ENCODE assay signal across 15 mouse cellular contexts in genomic region chr3:100850468-100850867, GRCm38 (mm10). TPM values are rescaled to one million over a fixed set of nuclear protein-coding genes. Genes with fewer than 3 reads are reported as not detected.
"Had no signal": no experiment of that assay in that cellular context is flagged by ENCODE, and none has a peak within 500 bp of the region (broad histone marks: within the 10 kb centered on the region; RNA-seq: fewer than 3 reads in every experiment).

No protein-coding gene starts in this region.

- H3K36me3 ChIP-seq: limb, embryonic 10.5 days; liver, embryonic 15.5 days; midbrain, embryonic 13.5 days; neural tube, embryonic 15.5 days had no signal

- H3K9ac ChIP-seq: liver, embryonic 15.5 days; midbrain, embryonic 13.5 days; neural tube, embryonic 15.5 days had no signal

- H3K9me3 ChIP-seq: limb, embryonic 10.5 days; liver, embryonic 15.5 days; midbrain, embryonic 13.5 days; neural tube, embryonic 15.5 days had no signal

- H3K27me3 ChIP-seq: liver, embryonic 15.5 days; midbrain, embryonic 13.5 days; neural tube, embryonic 15.5 days had no signal

- H3K4me1 ChIP-seq: limb, embryonic 10.5 days; liver, embryonic 15.5 days; neural tube, embryonic 15.5 days had no signal

- ATAC-seq: lung, postnatal 0 days; midbrain, embryonic 13.5 days had no signal

- H3K27ac ChIP-seq: layer of hippocampus, adult 2 months; limb, embryonic 10.5 days; liver, embryonic 15.5 days; midbrain, embryonic 13.5 days; neural tube, embryonic 15.5 days; stomach, postnatal 0 days had no signal

- H3K4me3 ChIP-seq: layer of hippocampus, adult 2 months; limb, embryonic 10.5 days; liver, embryonic 15.5 days; midbrain, embryonic 13.5 days; myocyte; neural tube, embryonic 15.5 days had no signal

- DNase-seq: kidney, postnatal 10 days; kidney, postnatal 4 days; lung, adult 2 months; lung, postnatal 36 days; thymus, postnatal 4 days had no signal

- H3K4me2 ChIP-seq: liver, embryonic 11.5 days; liver, embryonic 15.5 days; midbrain, embryonic 13.5 days; neural tube, embryonic 15.5 days had no signal

RNA-seq across cellular contexts. Expression of gene Vtcn1, which starts 25.2 kb away (rescaled TPM):
- polyA plus RNA-seq: limb, embryonic 10.5 days; liver, embryonic 11.5 days; liver, embryonic 15.5 days; midbrain, embryonic 13.5 days; neural tube, embryonic 11.5 days; neural tube, embryonic 15.5 days had no signal
